Mouse (Mus musculus) embryonic fibroblast, embryonic 13.5 days (primary cell): ENCODE results near the gene Hist1h2bk.
"Not testable (repeated sequence)": the region's sequence is repeated elsewhere in the genome, so short reads cannot be mapped to it uniquely, and the experiment has no call there.

Experiments used
- CTCF ChIP-seq: IDR thresholded peaks from 2 replicates; pipeline ENCODE4 v1.5.1; 2011; ENCODE audit warnings: mild to moderate bottlenecking, control low read depth, low read length, moderate library complexity, borderline replicate concordance; ENCODE audit not compliant: insufficient read depth
- POLR2A ChIP-seq: IDR thresholded peaks from 2 replicates; pipeline ENCODE4 v1.6.1; 2011; ENCODE audit warnings: low read depth, mild to moderate bottlenecking, control low read depth, low read length, moderate library complexity

- TF ChIP-seq CTCF = not testable (repeated sequence)
- TF ChIP-seq POLR2A = peak; percentile 97
Measured at GRCm38 (mm10) chr13:22041142-22041536, 5.5 kb downstream of the Hist1h2bk start, which contains the start of gene Hist1h4i.
